Mouse (Mus musculus) cortical plate, adult 2 months (tissue): ENCODE data around the gene Mdk.

Experiments
- CTCF ChIP-seq: fragments of 200-500 bp; IDR thresholded peaks from 2 replicates; pipeline ENCODE4 v1.5.1; 2011; ENCODE audit warnings: mild to moderate bottlenecking, control low read depth, low read length; ENCODE audit not compliant: insufficient read depth; ENCODE audit errors: extremely low read depth
- POLR2A ChIP-seq: fragments of 200-500 bp; IDR thresholded peaks from 2 replicates; pipeline ENCODE4 v1.6.1; 2011; ENCODE audit warnings: mild to moderate bottlenecking, low read length, control low read depth; ENCODE audit not compliant: insufficient read depth; ENCODE audit errors: extremely low read depth

DNA sequence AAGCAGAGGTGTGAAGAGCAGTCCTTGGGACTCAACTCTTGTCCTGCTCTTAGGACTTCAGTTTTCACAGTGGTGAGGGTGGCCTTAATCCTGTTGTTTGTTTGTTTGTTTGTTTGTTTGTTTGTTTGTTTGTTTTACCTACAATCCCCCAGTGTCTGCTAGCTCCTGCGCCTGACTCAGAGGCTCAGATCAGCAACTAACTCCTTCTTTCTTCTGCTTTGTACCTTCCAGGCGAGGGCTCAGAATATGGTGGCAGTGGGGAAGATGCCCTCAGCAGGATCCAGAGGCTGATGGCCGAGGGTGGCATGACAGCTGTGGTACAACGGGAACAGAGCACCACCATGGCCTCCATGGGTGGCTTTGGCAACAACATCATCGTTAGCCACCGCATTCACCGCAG lies 15.0 kb downstream of the Mdk start:
- TF ChIP-seq CTCF (no peak), POLR2A (no peak)
